Mouse (Mus musculus) CH12.LX (cell line): ENCODE data around the gene Pip5kl1. TPM values are rescaled to one million over a fixed set of nuclear protein-coding genes. Genes with fewer than 3 reads are reported as not detected.

ENCODE experiments used
- DNase-seq: peaks from one replicate; pipeline ENCODE4 v3.0.0-alpha.2; 2013; ENCODE audit errors: extremely low read depth
- H3K27ac ChIP-seq: 2 replicates; pipeline ENCODE4 v1.5.1; 2012; ENCODE audit warnings: low read depth, mild to moderate bottlenecking, control low read depth, moderate library complexity; ENCODE audit not compliant: insufficient read depth
- H3K27me3 ChIP-seq: replicated peaks from 2 replicates; pipeline ENCODE3; 2012; ENCODE audit warnings: inconsistent platforms
- H3K36me3 ChIP-seq, 2 experiments: replicated peaks in 1 of 2; 2 replicates each; pipeline versions ENCODE3 to v1.6.1; 2012; ENCODE audit warnings: inconsistent platforms in 1 of 2, low read length in 1 of 2, mild to moderate bottlenecking in 1 of 2, mixed read lengths in 1 of 2, moderate library complexity in 1 of 2; ENCODE audit not compliant: control insufficient read depth in 1 of 2, insufficient read depth in 1 of 2
- H3K4me1 ChIP-seq, 2 experiments: 2 replicates each; pipeline ENCODE4 v1.6.1; 2012; ENCODE audit warnings: inconsistent platforms in 1 of 2, moderate library complexity in 1 of 2; ENCODE audit not compliant: insufficient read depth in 2 of 2, control insufficient read depth in 1 of 2
- H3K4me2 ChIP-seq: 2 replicates; pipeline ENCODE4 v1.6.1; 2012; ENCODE audit warnings: low read depth, mild to moderate bottlenecking, control low read depth; ENCODE audit not compliant: poor library complexity, insufficient read depth, severe bottlenecking
- H3K4me3 ChIP-seq, 3 experiments: fragments of 150-350 bp in 1 of 3; sonication (generic) in 1 of 3; replicated peaks in 1 of 3; 2 replicates each; pipeline versions ENCODE3 to v1.5.1; 2011 to 2012; ENCODE audit warnings: low read depth in 2 of 3, low read length in 2 of 3, mild to moderate bottlenecking in 2 of 3, moderate library complexity in 2 of 3, control low read depth in 1 of 3, improper control_type of control experiment in 1 of 3, inconsistent platforms in 1 of 3, mixed read lengths in 1 of 3; ENCODE audit not compliant: poor library complexity in 1 of 3
- H3K79me2 ChIP-seq: replicated peaks from 2 replicates; pipeline ENCODE4 v1.6.1; 2012; ENCODE audit warnings: mild to moderate bottlenecking, moderate library complexity; ENCODE audit not compliant: control insufficient read depth, poor library complexity, insufficient read depth, severe bottlenecking; ENCODE audit errors: extremely low read depth
- H3K9ac ChIP-seq: 2 replicates; pipeline ENCODE4 v1.6.1; 2012; ENCODE audit warnings: low read depth, mild to moderate bottlenecking, control low read depth, moderate library complexity; ENCODE audit not compliant: insufficient read depth
- H3K9me3 ChIP-seq: replicated peaks from 2 replicates; pipeline ENCODE3; 2012; ENCODE audit warnings: low read length, inconsistent platforms, mixed read lengths
- BHLHE40 ChIP-seq: IDR thresholded peaks from 2 replicates; pipeline ENCODE4 v1.6.1; 2011; ENCODE audit warnings: mild to moderate bottlenecking, low read depth, low read length, improper control_type of control experiment
- CHD2 ChIP-seq: IDR thresholded peaks from 2 replicates; pipeline ENCODE4 v1.6.1; 2011; ENCODE audit warnings: low read length, improper control_type of control experiment
- CTCF ChIP-seq, 2 experiments: IDR thresholded peaks in 1 of 2; conservative IDR thresholded peaks in 1 of 2; 2 replicates each; pipeline ENCODE4 v1.5.1; 2011 to 2012; ENCODE audit warnings: low read depth in 2 of 2, low read length in 2 of 2, improper control_type of control experiment in 1 of 2, inconsistent platforms in 1 of 2, mild to moderate bottlenecking in 1 of 2, moderate library complexity in 1 of 2
- EP300 ChIP-seq: IDR thresholded peaks from 2 replicates; pipeline ENCODE4 v1.6.1; 2011; ENCODE audit warnings: low read length, improper control_type of control experiment
- JUN ChIP-seq: IDR thresholded peaks from 2 replicates; pipeline ENCODE4 v1.6.1; 2011; ENCODE audit warnings: low read depth, mild to moderate bottlenecking, low read length, improper control_type of control experiment, moderate library complexity; ENCODE audit not compliant: insufficient read depth
- MAX ChIP-seq: IDR thresholded peaks from 2 replicates; pipeline ENCODE4 v1.6.1; 2011; ENCODE audit warnings: low read length, improper control_type of control experiment
- NELFE ChIP-seq: IDR thresholded peaks from 2 replicates; pipeline ENCODE4 v1.6.1; 2011; ENCODE audit warnings: low read depth, low read length, improper control_type of control experiment
- NRF1 ChIP-seq: IDR thresholded peaks from 2 replicates; pipeline ENCODE4 v1.6.1; 2014; ENCODE audit warnings: low read depth, mild to moderate bottlenecking, inconsistent platforms, low read length, improper control_type of control experiment, moderate library complexity
- PAX5 ChIP-seq: IDR thresholded peaks from 2 replicates; pipeline ENCODE4 v1.6.1; 2012; ENCODE audit warnings: low read length, inconsistent platforms, mixed read lengths
- POLR2A ChIP-seq: IDR thresholded peaks from 2 replicates; pipeline ENCODE4 v1.6.1; 2011; ENCODE audit warnings: low read depth, mild to moderate bottlenecking, improper control_type of control experiment, low read length
- POLR2AphosphoS2 ChIP-seq: IDR thresholded peaks from 2 replicates; pipeline ENCODE4 v1.6.1; 2011; ENCODE audit warnings: low read depth, low read length, improper control_type of control experiment
- RAD21 ChIP-seq: IDR thresholded peaks from 2 replicates; pipeline ENCODE4 v1.6.1; 2011; ENCODE audit warnings: low read depth, mild to moderate bottlenecking, low read length, improper control_type of control experiment, moderate library complexity
- RCOR1 ChIP-seq: conservative IDR thresholded peaks from 2 replicates; pipeline ENCODE4 v1.6.1; 2012; ENCODE audit warnings: low read depth, mild to moderate bottlenecking, inconsistent platforms, low read length, improper control_type of control experiment
- SMC3 ChIP-seq: IDR thresholded peaks from 2 replicates; pipeline ENCODE4 v1.6.1; 2011; ENCODE audit warnings: low read depth, low read length, improper control_type of control experiment
- TBP ChIP-seq: conservative IDR thresholded peaks from 2 replicates; pipeline ENCODE4 v1.6.1; 2011; ENCODE audit warnings: low read depth, low read length, improper control_type of control experiment
- TCF12 ChIP-seq: IDR thresholded peaks from 2 replicates; pipeline ENCODE4 v1.6.1; 2014; ENCODE audit warnings: low read depth, mild to moderate bottlenecking, inconsistent platforms, low read length, improper control_type of control experiment
- UBTF ChIP-seq: IDR thresholded peaks from 2 replicates; pipeline ENCODE4 v1.6.1; 2012; ENCODE audit warnings: low read depth, mild to moderate bottlenecking, inconsistent platforms, low read length, improper control_type of control experiment, moderate library complexity
- USF1 ChIP-seq: IDR thresholded peaks from 2 replicates; pipeline ENCODE4 v1.6.1; 2014; ENCODE audit warnings: low read depth, mild to moderate bottlenecking, inconsistent platforms, low read length, improper control_type of control experiment
- ZMIZ1 ChIP-seq: IDR thresholded peaks from 2 replicates; pipeline ENCODE4 v1.6.1; 2012; ENCODE audit warnings: low read depth, mild to moderate bottlenecking, inconsistent platforms, low read length, improper control_type of control experiment
- ZNF384 ChIP-seq: IDR thresholded peaks from 2 replicates; pipeline ENCODE4 v1.6.1; 2012; ENCODE audit warnings: low read depth, low read length, improper control_type of control experiment, inconsistent platforms
- dilution Hi-C: fragments of 300-500 bp; cut with MboI; formaldehyde crosslinking; loops from 2 replicates; pipeline ENCODE4 v1.14.3; 2020; ENCODE audit warnings: low sequenced_read_pairs; ENCODE audit not compliant: extremely low pct_unique_long_range_greater_than_20kb, extremely low pct_ligation_motif_present
- in situ Hi-C: fragments of 300-500 bp; cut with MboI; formaldehyde crosslinking; loops from 3 replicates; pipeline ENCODE4 v1.14.3; 2019; ENCODE audit warnings: low sequenced_read_pairs, low pct_ligation_motif_present, low pct_unique_long_range_greater_than_20kb, mixed read lengths
- polyA plus RNA-seq: library from polyadenylated mRNA; unstranded; fragments of >175 nt; gene quantifications from 2 replicates; pipeline ENCODE4 v1.2.1, GENCODE M21; 2012; ENCODE audit warnings: low read depth; ENCODE audit not compliant: insufficient read length
- total RNA-seq, 2 experiments: library from RNA; depleted of rRNA; stranded (reverse); fragments of 300-350 nt in 1 of 2; fragments of >200 nt in 1 of 2; gene quantifications; 2 replicates each; pipeline ENCODE4 v1.2.3; 2012 to 2014

Pip5kl1 gene
- total and polyA plus RNA-seq, 3 experiments = 0.28 to 0.64 (median 0.57) TPM

DNA sequence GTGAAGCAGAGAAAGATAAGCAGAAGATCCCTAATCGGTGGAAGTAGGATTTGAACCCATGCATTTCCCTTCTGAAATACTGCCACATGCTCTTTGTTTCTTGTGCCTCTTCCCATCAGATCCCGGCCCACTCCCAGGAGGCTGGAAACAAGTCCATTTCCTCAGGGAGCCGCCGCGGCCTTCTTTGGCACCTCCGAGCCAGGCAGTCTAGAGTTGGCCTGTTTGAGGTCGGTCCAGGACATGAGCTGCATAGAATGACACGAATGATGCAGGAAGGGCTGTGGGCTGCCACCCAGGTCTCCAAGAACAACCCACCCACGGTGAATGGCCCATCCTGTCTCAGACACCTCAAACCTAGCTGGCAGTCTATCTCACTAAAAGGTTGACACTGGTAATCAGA is 1.9 kb downstream of the Pip5kl1 start:
- no peaks in the 10 kb centered on the region for H3K27me3 ChIP-seq
- H3K27ac ChIP-seq = no peak overlapping the region
- H3K9me3 ChIP-seq = no peaks in the 10 kb centered on the region
- dilution Hi-C loops = no loop called here
- TF ChIP-seq CHD2 (no peak), ZMIZ1 (no peak), NELFE (no peak), EP300 (no peak)
- TF ChIP-seq, all 38 proteins: peak for 0
- Histone ChIP-seq H3K9ac (no peak overlapping the region), H3K79me2 (peaks cover 8% of the 10 kb centered on the region), H3K4me1 (peaks cover 3 to 30% of the 10 kb centered on the region in 2 experiments), H3K4me2 (no peak overlapping the region), H3K4me3 (no peak overlapping the region), H3K36me3 (peaks cover 11 to 53% of the 10 kb centered on the region in 2 experiments)
- DNase-seq = no peak
- in situ Hi-C loops = loop anchor here (5.0 kb wide), 1 partner anchor 36 kb away; no protein-coding TSS in a partner anchor

GRCm38 (mm10) chr2:32578146-32579046 is 3.8 kb downstream of the Pip5kl1 start:
- no peaks in the 10 kb centered on the region for H3K9me3 ChIP-seq
- H3K4me1 ChIP-seq = peaks cover 5 to 21% of the 10 kb centered on the region in 2 experiments; a peak in 2 of 4 replicates
- dilution Hi-C loops = no loop called here
- H3K36me3 ChIP-seq = peaks cover 2 to 37% of the 10 kb centered on the region in 2 experiments
- no peak for DNase-seq
- TF ChIP-seq ZNF384 = no peak
- no peak for TF ChIP-seq BHLHE40
- TF ChIP-seq TCF12 = no peak
- no peak for TF ChIP-seq PAX5
- TF ChIP-seq USF1 = no peak
- no peak for TF ChIP-seq RAD21
- TF ChIP-seq ZMIZ1 = no peak
- no peak for TF ChIP-seq NRF1
- no peak for TF ChIP-seq SMC3
- no peak for TF ChIP-seq TBP
- TF ChIP-seq JUN = no peak
- TF ChIP-seq MAX = no peak
- TF ChIP-seq RCOR1 = no peak
- TF ChIP-seq POLR2A = no peak
- no peak for TF ChIP-seq UBTF
- TF ChIP-seq CTCF (conservative IDR thresholded peaks at IDR 0.05 in 1 of 2, IDR thresholded peaks at IDR 0.05 in 1 of 2; ENCODE audit: low read depth in 2 of 2, low read length in 2 of 2) = no peak
- no peak for TF ChIP-seq POLR2AphosphoS2
- TF ChIP-seq, all 38 proteins: peak for 0
- H3K79me2 ChIP-seq = no peaks in the 10 kb centered on the region
- no peak overlapping the region for H3K4me3 ChIP-seq
- no peak overlapping the region for H3K4me2 ChIP-seq
- H3K9ac ChIP-seq = no peak overlapping the region
- in situ Hi-C loops = loop anchor here (5.0 kb wide), 1 partner anchor 34 kb away; no protein-coding TSS in a partner anchor
- H3K27ac ChIP-seq = no peak overlapping the region
- H3K27me3 ChIP-seq = no peaks in the 10 kb centered on the region
